Mouse (Mus musculus) heart, embryonic 14.5 days (tissue): ENCODE data around the gene Dstn. TPM values are rescaled to one million over a fixed set of nuclear protein-coding genes. Genes with fewer than 3 reads are reported as not detected.

ENCODE experiments used
- ATAC-seq: fragments of 200-750 bp; cut with Nextera tagmentation; 2 replicates; pipeline ENCODE4 v1.8.0; 2017; ENCODE audit warnings: low read depth, moderate TSS enrichment; ENCODE audit not compliant: insufficient number of reproducible peaks, insufficient read depth, low FRiP score
- H3K27ac ChIP-seq, 2 experiments: fragments of 200-500 bp in 1 of 2; fragments of 300-500 bp in 1 of 2; sonication (generic) in 1 of 2; replicated peaks in 1 of 2; 2 replicates each; pipeline ENCODE4 v1.5.1; 2012 to 2014; ENCODE audit warnings: low read depth in 2 of 2, low read length in 2 of 2, control low read depth in 1 of 2, mild to moderate bottlenecking in 1 of 2, mixed read lengths in 1 of 2; ENCODE audit not compliant: control insufficient read depth in 1 of 2, insufficient read depth in 1 of 2
- H3K27me3 ChIP-seq: fragments of 300-500 bp; sonication (generic); 2 replicates; pipeline ENCODE4 v1.6.1; 2014; ENCODE audit warnings: mild to moderate bottlenecking, low read length, control low read depth; ENCODE audit not compliant: control insufficient read depth, insufficient read depth
- H3K36me3 ChIP-seq: fragments of 300-500 bp; sonication (generic); 2 replicates; pipeline ENCODE4 v1.6.1; 2014; ENCODE audit warnings: mild to moderate bottlenecking, control low read depth, low read length, mixed read lengths; ENCODE audit not compliant: control insufficient read depth, insufficient read depth
- H3K4me1 ChIP-seq, 2 experiments: fragments of 200-500 bp in 1 of 2; fragments of 300-500 bp in 1 of 2; sonication (generic) in 1 of 2; 2 replicates each; pipeline ENCODE4 v1.6.1; 2012 to 2014; ENCODE audit warnings: low read length in 2 of 2, control low read depth in 1 of 2, mixed read lengths in 1 of 2; ENCODE audit not compliant: control insufficient read depth in 2 of 2, insufficient read depth in 2 of 2
- H3K4me2 ChIP-seq: fragments of 300-500 bp; sonication (generic); 2 replicates; pipeline ENCODE4 v1.6.1; 2014; ENCODE audit warnings: mild to moderate bottlenecking, low read length
- H3K4me3 ChIP-seq, 2 experiments: fragments of 200-500 bp in 1 of 2; fragments of 300-500 bp in 1 of 2; sonication (generic) in 1 of 2; 2 replicates each; pipeline ENCODE4 v1.5.1; 2012 to 2014; ENCODE audit warnings: low read length in 2 of 2, mild to moderate bottlenecking in 2 of 2, control low read depth in 1 of 2, low read depth in 1 of 2, moderate library complexity in 1 of 2; ENCODE audit not compliant: control insufficient read depth in 1 of 2, insufficient read depth in 1 of 2
- H3K9ac ChIP-seq: fragments of 300-500 bp; sonication (generic); 2 replicates; pipeline ENCODE4 v1.6.1; 2014; ENCODE audit warnings: mild to moderate bottlenecking, low read length
- H3K9me3 ChIP-seq: fragments of 300-500 bp; sonication (generic); 2 replicates; pipeline ENCODE4 v1.6.1; 2016; ENCODE audit warnings: low read length, control low read depth; ENCODE audit not compliant: control insufficient read depth
- WGBS: fragments of 180-500 bp; shearing (Covaris S2); extraction: QIAGEN DNeasy Blood & Tissue Kit; methylation state at CpG from one replicate; pipeline ENCODE4 v1.1.7; 2014; 5-methylcytosine and 5-hydroxymethylcytosine counted together
- polyA plus RNA-seq: library from polyadenylated mRNA; unstranded; fragments of >200 nt; fragmentation: Nextera tagmentation; extraction: Ambion mirVana; gene quantifications from 2 replicates; pipeline ENCODE4 v1.2.1, GENCODE M21; 2014

Gene Dstn
- polyA plus RNA-seq, 1 experiment from 2014 or later = 1,027 TPM

DNA sequence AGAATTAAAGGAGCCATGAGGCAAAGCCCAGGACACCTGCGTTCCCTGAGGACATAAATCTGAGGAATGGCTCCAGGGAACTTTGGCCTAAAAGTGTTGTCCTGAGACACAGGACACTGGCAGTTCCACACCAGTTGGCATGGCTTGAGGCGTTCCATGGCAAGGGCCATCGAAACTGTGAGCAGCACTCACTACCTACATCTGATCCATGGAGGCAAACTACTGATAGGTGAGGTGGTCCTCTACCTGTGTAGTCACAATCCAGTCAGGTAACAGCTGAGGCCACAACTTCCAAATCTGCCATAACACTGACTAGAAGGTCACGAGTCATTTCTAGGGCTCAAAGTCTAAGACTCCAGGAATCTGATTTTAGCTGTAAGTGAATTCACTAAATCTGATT lies 40.6 kb downstream of the Dstn start:
- ATAC-seq = no peak
- Histone ChIP-seq H3K27ac (no peak overlapping the region), H3K4me2 (no peak overlapping the region), H3K4me3 (no peak overlapping the region), H3K9ac (no peak overlapping the region), H3K27me3 (no peaks in the 10 kb centered on the region), H3K36me3 (peaks cover 82% of the 10 kb centered on the region), H3K9me3 (peaks cover 5% of the 10 kb centered on the region), H3K4me1 (peaks cover 4 to 14% of the 10 kb centered on the region in 2 experiments)
- 98% methylated on average over 4 of the region's 4 CpGs for WGBS

DNA sequence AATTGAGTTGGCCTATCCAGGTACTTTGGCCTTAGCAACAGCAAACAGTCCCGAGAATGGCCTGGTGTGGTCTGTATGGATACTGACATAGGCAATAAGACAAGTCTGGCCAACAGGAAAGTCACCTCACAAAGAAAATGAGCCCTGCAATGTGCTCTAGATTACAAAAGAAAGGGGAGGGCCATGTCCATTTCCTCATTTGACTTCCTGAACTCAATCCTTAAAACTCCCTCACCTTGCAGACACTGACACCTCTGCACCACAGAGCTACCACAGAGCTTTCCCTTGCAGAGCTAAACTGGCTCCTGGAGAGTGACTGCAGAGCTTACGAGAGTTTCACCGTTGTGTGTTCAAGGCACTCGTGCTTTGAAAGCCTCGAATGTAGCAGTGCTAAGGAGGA lies 47.1 kb downstream of the Dstn start:
- WGBS = 94% methylated on average over 5 of the region's 5 CpGs
- Histone ChIP-seq H3K27me3 (no peaks in the 10 kb centered on the region), H3K4me3 (no peak overlapping the region)

GRCm38 (mm10) chr2:143963318-143963717 lies 48.2 kb downstream of the Dstn start:
- Histone ChIP-seq H3K36me3 (peaks cover 82% of the 10 kb centered on the region), H3K27ac (no peak overlapping the region), H3K9ac (no peak overlapping the region), H3K4me2 (no peak overlapping the region), H3K9me3 (peaks cover 5% of the 10 kb centered on the region), H3K4me3 (no peak overlapping the region), H3K27me3 (no peaks in the 10 kb centered on the region), H3K4me1 (no peaks in the 10 kb centered on the region)
- no peak for ATAC-seq
- 89% methylated on average over 1 of the region's 1 CpGs for WGBS

More for the DNA sequence above, 47.1 kb downstream of the Dstn start:
- H3K9ac ChIP-seq = no peak overlapping the region
- H3K4me1 ChIP-seq = no peaks in the 10 kb centered on the region
- no peak overlapping the region for H3K4me2 ChIP-seq
- peaks cover 82% of the 10 kb centered on the region for H3K36me3 ChIP-seq
- peaks cover 5% of the 10 kb centered on the region for H3K9me3 ChIP-seq
- ATAC-seq = no peak
- no peak overlapping the region for H3K27ac ChIP-seq

- ATAC-seq = no peak
- Histone ChIP-seq H3K27me3 (no peaks in the 10 kb centered on the region), H3K4me3 (no peak overlapping the region), H3K36me3 (peaks cover 96% of the 10 kb centered on the region), H3K9ac (no peak overlapping the region), H3K4me1 (no peaks in the 10 kb centered on the region; a peak in 1 of 4 replicates), H3K9me3 (no peaks in the 10 kb centered on the region), H3K27ac (no peak overlapping the region), H3K4me2 (no peak overlapping the region)
- 90% methylated on average over 7 of the region's 7 CpGs for WGBS
These were observed 54.1 kb downstream of the Dstn start for GRCm38 (mm10) chr2:143969260-143969659.

- no peaks in the 10 kb centered on the region; a peak in 1 of 4 replicates for H3K4me1 ChIP-seq
- H3K4me3 ChIP-seq = no peak overlapping the region
- no peak for ATAC-seq
- no peaks in the 10 kb centered on the region for H3K27me3 ChIP-seq
- no peak overlapping the region for H3K4me2 ChIP-seq
- H3K9ac ChIP-seq = no peak overlapping the region
- H3K9me3 ChIP-seq = no peaks in the 10 kb centered on the region
- no peak overlapping the region for H3K27ac ChIP-seq
- peaks cover 89% of the 10 kb centered on the region for H3K36me3 ChIP-seq
- 55% methylated on average over 2 of the region's 2 CpGs for WGBS
These were observed 55.7 kb downstream of the Dstn start for GRCm38 (mm10) chr2:143970841-143971240.

- H3K36me3 ChIP-seq = peaks cover 82% of the 10 kb centered on the region
- H3K9ac ChIP-seq = no peak overlapping the region
- H3K9me3 ChIP-seq = no peaks in the 10 kb centered on the region
- no peak overlapping the region for H3K4me2 ChIP-seq
- no peaks in the 10 kb centered on the region for H3K27me3 ChIP-seq
- no peaks in the 10 kb centered on the region; a peak in 1 of 4 replicates for H3K4me1 ChIP-seq
- no peak overlapping the region for H3K4me3 ChIP-seq
- H3K27ac ChIP-seq = no peak overlapping the region
- WGBS = 80% methylated on average over 2 of the region's 2 CpGs
- no peak for ATAC-seq
These were observed 56.8 kb downstream of the Dstn start for GRCm38 (mm10) chr2:143971887-143972286.

GRCm38 (mm10) chr2:143973161-143973560 lies 58.0 kb downstream of the Dstn start:
- Histone ChIP-seq H3K27ac (no peak overlapping the region), H3K9me3 (no peaks in the 10 kb centered on the region), H3K4me1 (no peaks in the 10 kb centered on the region; a peak in 1 of 4 replicates), H3K9ac (no peak overlapping the region), H3K4me3 (no peak overlapping the region), H3K36me3 (peaks cover 73% of the 10 kb centered on the region), H3K27me3 (no peaks in the 10 kb centered on the region), H3K4me2 (no peak overlapping the region)
- 96% methylated on average over 7 of the region's 7 CpGs for WGBS
- ATAC-seq = no peak

DNA sequence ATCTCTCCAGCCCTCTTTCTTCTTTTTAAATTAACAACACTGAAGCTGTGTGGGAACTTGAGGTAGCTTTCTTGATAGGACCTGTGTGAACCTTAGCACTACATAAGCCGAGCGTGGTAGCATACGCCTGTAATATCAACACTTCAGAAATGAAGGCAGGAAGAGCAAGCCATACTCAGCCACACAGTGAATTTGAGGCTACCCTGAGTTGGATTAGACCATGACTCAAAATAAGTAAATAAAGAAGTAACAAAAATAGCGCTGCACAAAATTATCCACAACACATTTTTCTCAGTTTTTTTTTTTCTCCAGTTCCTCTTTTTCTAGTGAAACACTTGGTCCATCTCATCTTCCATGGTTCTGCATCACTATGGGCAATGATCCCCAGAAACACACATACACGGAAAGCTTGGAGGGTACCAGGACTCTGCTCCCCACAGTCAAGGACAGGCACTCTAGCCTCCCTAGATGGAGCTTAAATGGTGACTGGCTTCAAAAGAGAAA lies 60.1 kb downstream of the Dstn start:
- Histone ChIP-seq H3K9me3 (no peaks in the 10 kb centered on the region), H3K36me3 (peaks cover 69% of the 10 kb centered on the region), H3K4me3 (no peak overlapping the region), H3K4me1 (no peaks in the 10 kb centered on the region; a peak in 1 of 4 replicates), H3K27ac (no peak overlapping the region), H3K4me2 (no peak overlapping the region), H3K27me3 (no peaks in the 10 kb centered on the region), H3K9ac (no peak overlapping the region)
- 86% methylated on average over 5 of the region's 5 CpGs for WGBS
- ATAC-seq = no peak
